Mouse (Mus musculus) bone marrow macrophage, adult 2 months (primary cell): ENCODE measurements around the gene Zmynd8. TPM values are rescaled to one million over a fixed set of nuclear protein-coding genes. Genes with fewer than 3 reads are reported as not detected.

ENCODE experiments used
- H3K27ac ChIP-seq: 2 replicates; pipeline ENCODE4 v1.5.1; 2012; ENCODE audit warnings: low read depth, low read length; ENCODE audit not compliant: insufficient read depth
- H3K4me1 ChIP-seq: 2 replicates; pipeline ENCODE4 v1.6.1; 2012; ENCODE audit warnings: low read length; ENCODE audit not compliant: control insufficient read depth, insufficient read depth
- H3K4me3 ChIP-seq: 2 replicates; pipeline ENCODE4 v1.5.1; 2012; ENCODE audit warnings: mild to moderate bottlenecking, low read length, moderate library complexity; ENCODE audit not compliant: insufficient read depth
- CTCF ChIP-seq: IDR thresholded peaks from 2 replicates; pipeline ENCODE4 v1.5.1; 2012; ENCODE audit warnings: low read depth, mild to moderate bottlenecking, low read length, moderate library complexity
- POLR2A ChIP-seq: IDR thresholded peaks from 2 replicates; pipeline ENCODE4 v1.6.1; 2012; ENCODE audit warnings: mild to moderate bottlenecking, low read depth, low read length, borderline replicate concordance
- polyA plus RNA-seq: library from polyadenylated mRNA; stranded (reverse); fragments of >200 nt; gene quantifications from 2 replicates; pipeline ENCODE4 v1.2.4, GENCODE M21; 2012; ENCODE audit not compliant: missing spikeins, insufficient read depth, insufficient read length

The Zmynd8 gene
- polyA plus RNA-seq, 1 experiment, result 99.5 TPM

DNA sequence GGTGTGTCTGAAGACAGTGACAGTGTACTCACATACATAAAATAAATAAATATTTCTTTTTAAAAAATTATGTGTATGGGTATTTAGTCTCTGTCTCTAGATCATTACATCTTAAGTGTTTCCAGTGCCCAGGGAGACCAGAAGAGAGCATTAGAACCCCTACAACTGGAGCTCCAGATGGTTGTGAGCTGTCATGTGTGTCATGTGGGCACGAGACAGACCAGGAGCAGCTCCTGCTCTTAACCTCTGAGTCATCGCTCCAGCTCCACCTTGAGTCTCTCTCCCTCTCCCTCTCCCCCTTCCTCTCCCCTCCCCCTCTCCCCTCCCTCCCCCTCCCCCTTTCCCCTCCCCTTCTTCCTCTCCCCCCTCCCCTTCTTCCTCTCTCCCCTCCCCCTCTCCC lies 25.9 kb upstream of the Zmynd8 start:
- no peak overlapping the region for H3K4me3 ChIP-seq
- H3K4me1 ChIP-seq, result peaks cover 41% of the 10 kb centered on the region
- no peak for TF ChIP-seq CTCF
- no peak for TF ChIP-seq POLR2A
- peak overlapping the region; percentile 100 for H3K27ac ChIP-seq

DNA sequence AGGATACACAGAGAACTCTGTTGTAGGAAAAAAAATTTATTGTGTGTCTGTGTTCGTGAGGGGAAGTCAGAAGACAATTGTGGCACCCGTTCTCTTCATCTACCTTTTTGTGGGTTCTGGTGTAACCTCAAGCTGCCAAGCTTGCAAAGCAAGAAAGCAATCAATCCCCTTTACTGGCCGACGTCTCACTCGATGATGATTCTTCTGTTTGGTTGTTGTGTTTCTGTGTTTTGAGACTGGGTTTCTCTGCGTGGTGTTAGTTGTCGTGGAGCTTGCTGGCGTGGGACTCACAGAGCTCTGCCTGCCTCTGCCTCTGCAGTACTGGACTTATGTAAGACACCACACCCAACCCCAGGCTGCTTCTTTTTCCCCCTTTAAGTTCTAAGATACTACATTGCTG lies 24.9 kb upstream of the Zmynd8 start:
- TF ChIP-seq CTCF, result no peak
- no peak for TF ChIP-seq POLR2A
- Histone ChIP-seq H3K4me3 (no peak overlapping the region), H3K27ac (peak overlapping the region; percentile 100), H3K4me1 (peaks cover 45% of the 10 kb centered on the region)

DNA sequence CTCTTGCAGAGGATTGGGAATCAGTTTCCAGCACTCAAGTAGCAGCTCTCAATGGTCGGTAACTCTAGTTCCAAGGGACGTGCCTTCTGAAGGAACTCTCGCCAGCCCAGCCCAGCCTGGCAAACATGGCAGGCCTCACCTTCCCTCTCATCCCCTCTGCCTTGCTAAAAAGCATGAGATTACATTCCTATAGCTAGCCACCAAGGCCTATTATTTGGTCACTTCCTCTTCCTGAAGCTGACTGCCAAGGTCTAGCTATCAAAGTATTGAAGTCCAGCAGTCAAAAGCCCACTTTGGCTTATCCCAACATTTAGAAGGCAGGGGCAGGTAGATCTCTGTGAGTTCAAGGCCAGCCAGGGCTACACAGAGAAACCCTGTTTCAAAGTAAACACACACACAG lies 24.2 kb upstream of the Zmynd8 start:
- Histone ChIP-seq H3K27ac (peak overlapping the region; percentile 100), H3K4me3 (peak overlapping the region; percentile 34), H3K4me1 (peaks cover 47% of the 10 kb centered on the region)
- TF ChIP-seq CTCF (no peak), POLR2A (no peak)

DNA sequence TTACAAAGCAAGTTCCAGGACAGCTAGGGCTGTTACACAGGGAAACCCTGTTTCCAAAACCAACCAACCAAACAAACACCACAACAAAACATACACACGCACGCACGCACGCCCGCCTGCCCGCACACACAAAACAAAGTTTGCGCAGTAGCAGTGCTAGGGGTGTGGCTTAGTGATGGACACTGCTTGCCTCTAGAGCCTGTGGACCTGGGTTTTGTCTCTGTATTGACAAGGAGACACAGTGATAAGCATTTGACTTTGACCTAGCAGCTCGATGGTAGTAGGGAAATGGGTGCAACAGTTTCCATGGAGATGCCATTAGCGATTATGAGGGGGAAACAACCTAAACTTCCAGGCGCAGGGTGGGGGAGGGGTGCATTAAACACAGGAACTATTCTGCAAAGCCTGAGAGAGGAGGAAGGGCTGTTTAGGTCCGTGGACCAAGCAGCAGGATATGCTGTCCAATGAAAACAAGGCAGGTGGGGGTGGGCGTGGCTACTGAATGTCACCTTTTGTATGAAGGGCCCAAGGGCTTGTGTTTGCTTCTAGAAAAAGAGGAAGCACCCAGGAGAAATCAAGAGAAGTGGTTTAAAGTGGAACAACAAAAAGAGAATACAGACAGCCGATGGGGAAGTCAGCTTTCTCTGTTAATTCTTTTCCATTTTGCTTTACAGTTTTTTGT lies 23.4 kb upstream of the Zmynd8 start:
- H3K4me3 ChIP-seq, result peak overlapping the region; percentile 34; the same call in 1 of the 2 replicates
- H3K4me1 ChIP-seq, result peaks cover 51% of the 10 kb centered on the region
- H3K27ac ChIP-seq, result peak overlapping the region; percentile 100
- TF ChIP-seq CTCF (no peak), POLR2A (no peak)

DNA sequence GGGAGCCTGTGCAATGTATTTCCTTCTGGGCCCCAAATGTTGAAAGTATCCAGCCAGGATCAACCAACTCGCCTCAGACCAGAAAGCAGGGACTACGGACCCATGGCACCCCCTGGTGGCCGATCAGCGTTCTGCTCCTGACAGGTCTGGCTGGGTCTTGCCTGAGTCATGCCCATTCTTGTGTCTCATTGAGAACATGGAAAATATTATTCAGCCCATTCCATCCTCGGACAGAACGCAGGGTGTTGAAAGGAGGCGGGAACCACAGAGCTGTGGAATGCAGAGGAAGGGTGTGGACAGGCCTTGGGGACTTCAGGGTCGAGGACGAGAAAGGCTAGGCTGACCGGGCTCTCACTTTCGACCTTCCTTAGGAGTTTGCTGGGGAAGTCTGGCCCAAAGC lies 15.5 kb upstream of the Zmynd8 start:
- H3K4me1 ChIP-seq, result peaks cover 9% of the 10 kb centered on the region
- no peak overlapping the region for H3K4me3 ChIP-seq
- TF ChIP-seq CTCF (peak; percentile 96), POLR2A (no peak)
- H3K27ac ChIP-seq, result no peak overlapping the region

DNA sequence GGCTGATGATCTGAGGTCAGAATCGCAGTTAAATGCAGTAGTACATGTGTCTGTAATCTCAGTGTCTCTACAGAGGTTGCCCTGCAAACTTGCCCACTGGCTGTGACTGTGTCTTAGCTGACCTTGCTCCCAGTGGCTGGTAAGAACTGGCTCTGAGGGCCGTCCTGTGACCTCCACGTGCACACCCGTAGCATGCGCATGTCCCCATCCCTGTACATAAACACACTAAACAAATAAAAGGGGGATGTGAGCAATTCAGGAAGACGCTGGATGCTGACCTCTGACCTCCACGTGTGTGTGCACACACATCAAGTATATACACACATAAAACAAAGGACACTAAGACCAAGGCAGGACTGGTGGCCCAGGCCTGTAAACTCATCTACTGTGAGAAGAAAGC lies 14.3 kb upstream of the Zmynd8 start:
- Histone ChIP-seq H3K4me1 (peaks cover 7% of the 10 kb centered on the region), H3K4me3 (no peak overlapping the region), H3K27ac (no peak overlapping the region)
- TF ChIP-seq POLR2A (no peak), CTCF (no peak)

DNA sequence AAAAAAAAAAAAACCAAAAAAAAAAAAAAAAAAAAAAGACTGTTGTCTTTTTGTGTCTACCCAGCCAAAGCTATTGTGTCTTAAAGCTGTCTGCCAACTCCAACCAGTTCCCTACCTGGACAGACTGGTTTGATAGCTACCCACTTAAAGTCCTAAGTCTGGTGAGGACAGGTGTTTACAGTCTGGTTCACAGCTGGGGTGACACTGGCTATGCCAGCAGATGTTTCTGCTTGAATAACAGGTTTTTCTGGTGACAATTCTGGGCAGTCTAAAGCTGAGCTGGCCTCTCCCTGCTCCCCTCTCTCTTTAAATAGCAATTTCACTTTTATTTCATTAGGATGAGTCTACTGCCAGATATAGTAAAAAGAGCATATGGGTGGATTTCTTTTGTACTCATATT lies 10.9 kb upstream of the Zmynd8 start:
- Histone ChIP-seq H3K4me1 (peaks cover 6% of the 10 kb centered on the region; the same call in 1 of the 2 replicates), H3K27ac (no peak overlapping the region), H3K4me3 (no peak overlapping the region)
- TF ChIP-seq POLR2A, result no peak
- no peak for TF ChIP-seq CTCF

DNA sequence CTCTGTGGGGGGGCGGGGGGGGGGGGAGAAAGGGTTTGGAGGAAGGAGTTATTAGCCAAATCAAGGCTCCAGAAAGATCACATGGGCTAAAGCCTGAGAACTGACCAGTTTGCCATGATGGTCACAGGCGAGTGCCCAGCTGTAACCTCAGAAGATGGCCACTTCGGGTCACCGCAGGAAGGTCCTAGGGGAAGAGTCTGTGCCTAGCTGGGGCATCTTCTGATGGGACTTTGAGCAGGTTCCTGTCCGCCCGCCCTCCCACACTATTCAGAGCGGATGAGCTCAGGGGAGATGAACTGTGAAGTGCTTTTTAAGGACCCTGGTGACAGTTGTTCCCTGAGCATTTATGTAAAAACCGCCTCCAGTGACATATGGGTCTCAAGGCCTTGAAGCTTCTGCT lies 8.4 kb upstream of the Zmynd8 start:
- Histone ChIP-seq H3K4me3 (no peak overlapping the region), H3K27ac (no peak overlapping the region), H3K4me1 (0 out of 2 replicates have a peak, but pooled peaks cover 4% of the 10 kb centered on the region)
- no peak for TF ChIP-seq CTCF
- no peak for TF ChIP-seq POLR2A

DNA sequence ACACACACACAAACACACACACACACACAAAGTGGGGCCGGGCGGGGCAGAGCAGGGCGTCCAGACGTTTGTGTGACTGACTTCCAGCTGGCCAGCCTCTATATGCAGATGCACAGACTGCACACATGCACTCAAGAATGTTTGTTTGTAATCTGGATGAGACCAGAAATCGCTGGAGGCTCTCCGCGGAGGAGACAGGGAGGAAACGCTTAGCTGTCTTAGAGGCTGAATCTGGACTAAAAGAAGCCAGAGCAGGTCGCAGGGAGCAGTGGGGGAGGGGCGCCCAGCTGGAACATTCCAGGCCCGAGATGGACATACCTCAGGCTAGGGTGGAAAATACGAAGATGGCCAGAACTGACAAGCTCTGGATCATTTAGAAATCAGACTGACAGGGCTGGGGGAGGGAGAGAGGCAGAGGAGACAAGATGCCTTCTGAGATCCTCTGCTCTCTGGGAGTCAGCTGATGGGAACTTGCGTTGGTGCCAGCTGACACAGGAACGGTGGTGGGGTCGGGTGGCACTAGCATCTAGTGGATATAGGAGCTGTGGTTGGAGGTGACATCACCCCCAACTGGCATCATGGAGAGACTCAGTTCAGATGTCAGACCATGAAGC lies 7.6 kb upstream of the Zmynd8 start:
- Histone ChIP-seq H3K4me1 (peaks cover 8% of the 10 kb centered on the region), H3K27ac (no peak overlapping the region), H3K4me3 (no peak overlapping the region)
- no peak for TF ChIP-seq POLR2A
- no peak for TF ChIP-seq CTCF

DNA sequence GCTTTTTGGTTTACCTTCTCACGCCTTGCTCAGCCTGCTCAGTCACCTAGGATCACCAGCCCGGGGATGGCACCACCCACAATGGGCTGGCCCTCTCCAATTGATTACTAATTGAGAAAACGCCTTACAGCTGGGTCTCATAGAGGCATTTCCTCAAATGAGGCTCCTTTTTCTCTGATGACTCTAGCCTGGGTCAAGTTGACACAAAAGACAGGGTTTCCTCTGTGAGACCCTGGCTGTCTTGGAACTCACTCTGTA lies 2.2 kb upstream of the Zmynd8 start:
- Histone ChIP-seq H3K4me3 (no peak overlapping the region), H3K27ac (no peak overlapping the region), H3K4me1 (peaks cover 25% of the 10 kb centered on the region)
- TF ChIP-seq POLR2A (no peak), CTCF (no peak)

DNA sequence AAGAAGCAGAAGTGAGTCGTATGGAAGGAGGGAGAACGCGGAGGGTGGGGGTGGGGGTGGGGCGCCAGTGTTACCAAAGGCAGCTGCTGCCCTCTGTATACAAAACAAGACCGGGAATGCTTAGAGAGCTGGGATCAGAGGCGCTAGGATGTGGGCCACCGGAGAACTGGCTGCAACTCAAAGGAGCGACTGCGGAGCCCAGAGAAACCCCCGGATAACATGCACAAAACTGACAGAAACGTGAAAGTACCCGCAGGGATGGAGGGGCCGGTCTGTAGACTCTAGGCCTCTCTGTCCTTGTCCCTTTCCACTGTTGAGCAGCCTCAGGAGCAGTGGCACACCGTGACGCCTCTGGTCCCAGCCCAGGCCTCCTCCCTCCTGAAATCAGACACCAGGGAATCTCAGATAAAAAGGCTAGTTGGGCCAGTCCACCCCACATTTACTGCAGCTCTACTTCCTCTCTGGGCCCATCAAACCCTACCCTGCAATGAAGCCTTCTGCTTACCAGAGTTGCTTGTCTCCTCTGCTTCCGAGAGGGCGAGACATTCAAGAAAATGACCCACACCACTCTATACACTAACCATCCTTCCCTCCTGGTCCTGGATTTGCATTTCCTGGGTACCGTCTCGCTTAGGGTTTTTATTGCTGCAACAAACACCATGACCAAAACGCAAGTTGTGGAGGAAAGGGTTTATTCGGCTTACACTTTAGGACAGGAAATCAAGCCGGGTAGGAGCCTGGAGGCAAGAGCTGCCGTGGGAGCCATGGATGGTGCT lies 1.7 kb upstream of the Zmynd8 start:
- H3K4me3 ChIP-seq, result no peak overlapping the region
- no peak overlapping the region for H3K27ac ChIP-seq
- peaks cover 25% of the 10 kb centered on the region for H3K4me1 ChIP-seq
- TF ChIP-seq CTCF, result no peak
- no peak for TF ChIP-seq POLR2A
